Mouse (Mus musculus) left cerebral cortex, adult 2 months (tissue): Measurements from ENCODE around the gene Gtf3c5. TPM values are rescaled to one million over a fixed set of nuclear protein-coding genes. Genes with fewer than 3 reads are reported as not detected.

Experiments
- DNase-seq, 2 experiments: peaks; one replicate each; pipeline ENCODE4 v3.0.0; 2021 to 2022; ENCODE audit warnings: low spot score in 2 of 2, mixed read lengths in 1 of 2; ENCODE audit errors: extremely low spot score in 1 of 2
- H3K27ac ChIP-seq: fragments of 200-600 bp; 2 replicates; pipeline ENCODE4 v1.8.1; 2022
- H3K4me3 ChIP-seq: fragments of 200-600 bp; 2 replicates; pipeline ENCODE4 v1.8.1; 2022
- CTCF ChIP-seq: fragments of 200-600 bp; IDR thresholded peaks from 2 replicates; pipeline ENCODE4 v1.8.1; 2022; ENCODE audit warnings: antibody characterized with exemption, mild to moderate bottlenecking, moderate library complexity
- intact Hi-C: fragments of 180-260 bp; cut with DNase I; formaldehyde crosslinking; loops from one replicate; pipeline ENCODE4 v1.15.1; 2025
- total RNA-seq, 2 experiments: library from RNA; stranded (reverse); gene quantifications; 2 replicates each; pipeline ENCODE4 v1.2.3; 2021

Gene Gtf3c5
- total RNA-seq, 2 experiments from 2014 or later: 18.3 TPM

GRCm38 (mm10) chr2:28618777-28619336 lies 35.3 kb upstream of the Gtf3c5 start:
- no peak for DNase-seq
- no peak for TF ChIP-seq CTCF
- H3K27ac ChIP-seq: no peak overlapping the region
- intact Hi-C loops: no loop called here
- H3K4me3 ChIP-seq: no peak overlapping the region

GRCm38 (mm10) chr2:28617498-28618486 lies 34.2 kb upstream of the Gtf3c5 start:
- no peak for TF ChIP-seq CTCF
- no peak for DNase-seq
- intact Hi-C loops: no loop called here

GRCm38 (mm10) chr2:28616874-28617273 lies 33.3 kb upstream of the Gtf3c5 start:
- DNase-seq: no peak
- Histone ChIP-seq H3K27ac (no peak overlapping the region), H3K4me3 (no peak overlapping the region)
- no peak for TF ChIP-seq CTCF
- intact Hi-C loops: no loop called here

More at GRCm38 (mm10) chr2:28617498-28618486, 34.2 kb upstream of the Gtf3c5 start:
- Histone ChIP-seq H3K4me3 (no peak overlapping the region), H3K27ac (no peak overlapping the region)

GRCm38 (mm10) chr2:28616358-28616757 lies 32.8 kb upstream of the Gtf3c5 start:
- intact Hi-C loops: no loop called here
- no peak overlapping the region for H3K27ac ChIP-seq
- DNase-seq: no peak
- H3K4me3 ChIP-seq: no peak overlapping the region
- TF ChIP-seq CTCF: peak; percentile 39

GRCm38 (mm10) chr2:28613599-28613998 lies 30.0 kb upstream of the Gtf3c5 start:
- no peak for DNase-seq
- Histone ChIP-seq H3K27ac (no peak overlapping the region), H3K4me3 (no peak overlapping the region)
- no peak for TF ChIP-seq CTCF
- intact Hi-C loops: no loop called here

- no peak for DNase-seq
- H3K4me3 ChIP-seq: no peak overlapping the region
- no peak for TF ChIP-seq CTCF
- intact Hi-C loops: no loop called here
- no peak overlapping the region for H3K27ac ChIP-seq
Measured at GRCm38 (mm10) chr2:28612436-28613063, 29.0 kb upstream of the Gtf3c5 start.

- TF ChIP-seq CTCF: no peak
- no peak for DNase-seq
- intact Hi-C loops: no loop called here
- H3K4me3 ChIP-seq: no peak overlapping the region
- H3K27ac ChIP-seq: no peak overlapping the region
Measured at GRCm38 (mm10) chr2:28611407-28611787, 27.8 kb upstream of the Gtf3c5 start.

GRCm38 (mm10) chr2:28610716-28611406 lies 27.3 kb upstream of the Gtf3c5 start:
- no peak for DNase-seq
- intact Hi-C loops: no loop called here
- H3K27ac ChIP-seq: no peak overlapping the region
- no peak for TF ChIP-seq CTCF
- no peak overlapping the region for H3K4me3 ChIP-seq

- no peak for TF ChIP-seq CTCF
- Histone ChIP-seq H3K4me3 (no peak overlapping the region), H3K27ac (no peak overlapping the region)
- intact Hi-C loops: no loop called here
- DNase-seq: no peak
Measured at GRCm38 (mm10) chr2:28609851-28610250, 26.3 kb upstream of the Gtf3c5 start.

GRCm38 (mm10) chr2:28607341-28608165 lies 24.0 kb upstream of the Gtf3c5 start:
- no peak for TF ChIP-seq CTCF
- Histone ChIP-seq H3K4me3 (no peak overlapping the region), H3K27ac (no peak overlapping the region)
- intact Hi-C loops: no loop called here
- DNase-seq: no peak
